In the genomic region with DNA sequence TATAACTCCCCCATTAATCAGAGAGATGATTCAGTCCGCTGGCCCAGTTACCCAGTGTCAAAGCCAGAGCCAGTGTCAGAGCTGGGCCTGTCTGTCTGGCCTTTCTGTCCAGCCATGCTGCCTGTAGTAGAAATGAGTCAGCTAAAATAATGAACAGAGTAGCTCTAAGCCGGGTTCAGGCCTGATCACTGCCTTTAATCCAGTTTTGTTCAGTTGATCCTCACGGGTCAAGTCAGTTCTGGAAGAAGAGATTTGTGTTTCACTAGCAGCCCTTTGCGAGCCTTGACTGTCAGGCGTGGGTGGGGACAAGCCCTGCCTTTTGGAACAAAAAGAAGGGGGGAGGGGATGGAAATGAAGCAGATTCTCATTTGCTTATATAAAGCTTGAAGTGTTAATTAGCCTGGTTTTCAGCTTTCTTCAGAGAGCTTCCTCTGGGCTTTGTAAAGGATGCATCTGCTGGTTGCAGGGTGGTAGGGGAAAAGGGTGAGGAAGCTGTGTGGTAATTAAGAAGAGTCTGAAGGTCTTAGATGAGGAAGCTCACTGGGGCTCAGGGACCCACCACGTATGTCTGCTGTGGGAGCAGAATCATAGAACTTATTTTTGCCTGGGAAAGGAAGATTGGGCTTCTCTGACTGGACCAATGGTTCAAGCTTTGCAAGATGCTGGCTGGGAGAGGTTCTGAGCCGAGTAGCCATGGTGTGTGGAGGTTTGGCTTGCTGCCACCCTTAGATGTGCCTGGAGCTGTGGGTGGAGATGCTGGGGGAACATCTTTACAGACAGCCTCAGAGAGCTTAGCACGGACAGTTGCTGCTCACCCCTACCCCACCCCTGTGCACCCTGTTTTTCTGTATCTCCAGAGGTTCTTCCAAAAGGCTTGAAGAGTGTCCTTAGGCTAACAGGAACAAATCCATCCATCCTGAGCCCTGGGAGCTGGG, we compare ENCODE assay signal across 8 mouse cellular contexts. TPM values are rescaled to one million over a fixed set of nuclear protein-coding genes. Genes with fewer than 3 reads are reported as not detected.
DNase-seq lines count a peak whose midpoint lies in the region; ATAC-seq and TF ChIP-seq lines count a peak whose summit lies in the region.

No protein-coding gene starts in this region.

- no peak for TF ChIP-seq CTCF in lung, embryonic 14.5 days (IDR thresholded peaks at IDR 0.05; ENCODE audit: low read depth)

- no peak overlapping the region; the same call in 1 of the 2 replicates for H3K9ac ChIP-seq in lung, embryonic 14.5 days
- H3K9ac ChIP-seq in hindbrain, embryonic 12.5 days: no peak overlapping the region

- no peak overlapping the region for H3K27ac ChIP-seq in lung, embryonic 14.5 days (ENCODE audit: low read depth)
- peak overlapping the region; percentile 71 for H3K27ac ChIP-seq in hindbrain, embryonic 12.5 days

- no peaks in the 10 kb centered on the region for H3K27me3 ChIP-seq in lung, embryonic 14.5 days (ENCODE audit: insufficient read depth, low read length)
- H3K27me3 ChIP-seq in hindbrain, embryonic 12.5 days: no peaks in the 10 kb centered on the region

- WGBS in lung, embryonic 14.5 days: 33% methylated on average over 8 of the region's 8 CpGs
- WGBS in hindbrain, embryonic 12.5 days: 33% methylated on average over 8 of the region's 8 CpGs

- H3K9me3 ChIP-seq in lung, embryonic 14.5 days (ENCODE audit: low read depth, low read length): no peaks in the 10 kb centered on the region
- H3K9me3 ChIP-seq in hindbrain, embryonic 12.5 days (replicated peaks): no peaks in the 10 kb centered on the region

- H3K4me1 ChIP-seq in lung, embryonic 14.5 days (ENCODE audit: insufficient read depth): no peaks in the 10 kb centered on the region
- H3K4me1 ChIP-seq in hindbrain, embryonic 12.5 days: peaks cover 51% of the 10 kb centered on the region

- H3K36me3 ChIP-seq in lung, embryonic 14.5 days (ENCODE audit: insufficient read depth): no peaks in the 10 kb centered on the region
- H3K36me3 ChIP-seq in hindbrain, embryonic 12.5 days: peaks cover 22% of the 10 kb centered on the region

- no peak overlapping the region for H3K4me2 ChIP-seq in lung, embryonic 14.5 days
- no peak overlapping the region for H3K4me2 ChIP-seq in hindbrain, embryonic 12.5 days (replicated peaks)

- no peak overlapping the region for H3K4me3 ChIP-seq in lung, embryonic 14.5 days (ENCODE audit: low read depth, low read length)
- no peak overlapping the region for H3K4me3 ChIP-seq in hindbrain, embryonic 12.5 days

- peak; percentile 54; the same call in 1 of the 2 replicates for ATAC-seq in lung, embryonic 14.5 days (ENCODE audit: insufficient read depth)
- peak; percentile 51 for ATAC-seq in hindbrain, embryonic 12.5 days (ENCODE audit: low FRiP score)

- peak; percentile 54 for DNase-seq in lung, embryonic 14.5 days
- no peak for DNase-seq in lung, postnatal 4 days
- peak; percentile 79 for DNase-seq in Muller cell, postnatal 12 days (ENCODE audit: inconsistent ontology term)
- peak; percentile 66 for DNase-seq in brain, embryonic 18.5 days (ENCODE audit: low read depth, low spot score)
- peak; percentile 32 for DNase-seq in retina, postnatal 7 days (ENCODE audit: low read depth, low spot score)
- DNase-seq in cerebellum, postnatal 4 days (ENCODE audit: low spot score in 2 of 2): no peak
- no peak for DNase-seq in urinary bladder, adult 2 months (ENCODE audit: low spot score)

RNA-seq across cellular contexts. Expression of a gene that starts 20.0 kb away (rescaled TPM):
- 0.25 and 0.55 TPM in 2 replicates for polyA plus RNA-seq in lung, embryonic 14.5 days (2014; fragmentation: Nextera tagmentation; extraction: Ambion mirVana)
- polyA plus RNA-seq in hindbrain, embryonic 12.5 days (2016; fragmentation: Nextera tagmentation; extraction: Ambion mirVana): 190 and 217 TPM in 2 replicates
- 2.7 TPM in 2 replicates for polyA plus RNA-seq in urinary bladder, adult 2 months (2012; rRNA removed)

RNA-seq across cellular contexts. Expression of a gene that starts 54.9 kb away (rescaled TPM):
- polyA plus RNA-seq in lung, embryonic 14.5 days (2014; fragmentation: Nextera tagmentation; extraction: Ambion mirVana): 0.12 TPM in 1 of 2 replicates, not detected in the other
- polyA plus RNA-seq in hindbrain, embryonic 12.5 days (2016; fragmentation: Nextera tagmentation; extraction: Ambion mirVana): 0.40 and 0.58 TPM in 2 replicates
- polyA plus RNA-seq in urinary bladder, adult 2 months (2012; rRNA removed): 0.04 TPM in 1 of 2 replicates, not detected in the other

Comparison
In these comparisons a context has a peak if more than half of its experiments do, and no peak if none do; other contexts are left out.
1. DNase-seq: peak in lung, embryonic 14.5 days (single experiment), Muller cell, postnatal 12 days (single experiment), brain, embryonic 18.5 days (single experiment) and retina, postnatal 7 days (single experiment); none in lung, postnatal 4 days (0 of 2), cerebellum, postnatal 4 days (0 of 2) and urinary bladder, adult 2 months (single experiment).
2. RNA of a gene that starts 20.0 kb away (polyA plus RNA-seq): 190 to 217 TPM in hindbrain, embryonic 12.5 days; 2.7 TPM in urinary bladder, adult 2 months and 0.25 to 0.55 TPM in lung, embryonic 14.5 days; every median in the first group is over 10 times any median in the second.